Comparison of ENCODE assay signal across 19 mouse cellular contexts in the genomic region with DNA sequence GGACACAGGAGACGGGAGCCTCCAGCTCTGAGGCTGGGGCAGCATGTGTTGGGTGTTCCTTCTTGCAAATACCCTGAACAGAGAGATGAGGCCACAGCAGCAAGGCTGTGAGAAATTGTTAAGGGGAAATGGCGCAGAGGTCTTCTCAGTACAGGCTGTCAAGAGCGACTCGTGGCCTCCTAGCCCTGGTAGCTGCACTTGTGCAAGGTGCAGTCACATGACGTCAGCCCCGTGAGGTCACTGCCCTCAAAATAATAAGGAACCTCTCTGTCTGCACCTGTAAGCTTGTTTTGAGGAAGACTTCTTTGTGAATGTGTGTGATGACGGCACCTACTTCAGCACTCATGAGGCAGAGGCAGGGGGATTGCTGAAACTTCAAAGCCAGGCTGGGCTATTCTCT. TPM values are rescaled to one million over a fixed set of nuclear protein-coding genes. Genes with fewer than 3 reads are reported as not detected.
A peak's percentile ranks its signal among the peaks of the same experiment; 100 is the strongest.
DNase-seq lines count a peak whose midpoint lies in the region; ATAC-seq lines count a peak whose summit lies in the region.
"Had no signal": no experiment of that assay in that cellular context is flagged by ENCODE, and none has a peak within 500 bp of the region (broad histone marks: within the 10 kb centered on the region; RNA-seq: fewer than 3 reads in every experiment).

No protein-coding gene starts in this region.

- WGBS in embryonic facial prominence, embryonic 12.5 days = 78% methylated on average over 7 of the region's 7 CpGs
- 85% methylated on average over 7 of the region's 7 CpGs for WGBS in embryonic facial prominence, embryonic 10.5 days
- 72% methylated on average over 7 of the region's 7 CpGs for WGBS in embryonic facial prominence, embryonic 15.5 days
- WGBS in midbrain, embryonic 13.5 days = 91% methylated on average over 7 of the region's 7 CpGs
- 81% methylated on average over 7 of the region's 7 CpGs for WGBS in hindbrain, embryonic 10.5 days

- no peak for DNase-seq in embryonic facial prominence, embryonic 10.5 days (ENCODE audit: low spot score)
- peak; percentile 24 for DNase-seq in 416B (ENCODE audit: low read depth)
- DNase-seq in frontal cortex, postnatal 36 days (ENCODE audit: low spot score in 2 of 2) = no peak
- no peak for DNase-seq in hindbrain, embryonic 10.5 days (ENCODE audit: low spot score)
- DNase-seq: adrenal gland, postnatal 14 days; cerebellum, adult 2 months; kidney, postnatal 10 days had no signal

- H3K9me3 ChIP-seq in embryonic facial prominence, embryonic 12.5 days = no peaks in the 10 kb centered on the region
- no peaks in the 10 kb centered on the region for H3K9me3 ChIP-seq in embryonic facial prominence, embryonic 10.5 days
- no peaks in the 10 kb centered on the region for H3K9me3 ChIP-seq in embryonic facial prominence, embryonic 15.5 days (replicated peaks)
- H3K9me3 ChIP-seq in midbrain, embryonic 13.5 days = no peaks in the 10 kb centered on the region
- H3K9me3 ChIP-seq in hindbrain, embryonic 10.5 days = no peaks in the 10 kb centered on the region
- H3K9me3 ChIP-seq: hindbrain, embryonic 13.5 days; limb, embryonic 10.5 days; megakaryocyte, embryonic 14.5 days; neural tube, embryonic 13.5 days had no signal

- no peak overlapping the region for H3K9ac ChIP-seq in embryonic facial prominence, embryonic 12.5 days
- H3K9ac ChIP-seq in embryonic facial prominence, embryonic 15.5 days = no peak overlapping the region
- H3K9ac ChIP-seq in midbrain, embryonic 13.5 days (replicated peaks) = no peak overlapping the region
- H3K9ac ChIP-seq: hindbrain, embryonic 13.5 days; neural tube, embryonic 13.5 days had no signal

- H3K27me3 ChIP-seq in embryonic facial prominence, embryonic 12.5 days = no peaks in the 10 kb centered on the region
- H3K27me3 ChIP-seq in embryonic facial prominence, embryonic 10.5 days (replicated peaks; ENCODE audit: low read depth, poor library complexity, severe bottlenecking) = no peaks in the 10 kb centered on the region
- no peaks in the 10 kb centered on the region for H3K27me3 ChIP-seq in embryonic facial prominence, embryonic 15.5 days
- H3K27me3 ChIP-seq in midbrain, embryonic 13.5 days = no peaks in the 10 kb centered on the region
- H3K27me3 ChIP-seq in hindbrain, embryonic 10.5 days (ENCODE audit: insufficient read depth, poor library complexity, severe bottlenecking) = no peaks in the 10 kb centered on the region
- H3K27me3 ChIP-seq: neural tube, embryonic 13.5 days had no signal

- no peaks in the 10 kb centered on the region for H3K36me3 ChIP-seq in embryonic facial prominence, embryonic 12.5 days
- no peaks in the 10 kb centered on the region for H3K36me3 ChIP-seq in embryonic facial prominence, embryonic 10.5 days (replicated peaks)
- H3K36me3 ChIP-seq in embryonic facial prominence, embryonic 15.5 days = no peaks in the 10 kb centered on the region
- H3K36me3 ChIP-seq in midbrain, embryonic 13.5 days = no peaks in the 10 kb centered on the region
- H3K36me3 ChIP-seq in hindbrain, embryonic 10.5 days = no peaks in the 10 kb centered on the region
- H3K36me3 ChIP-seq: hindbrain, embryonic 13.5 days; limb, embryonic 10.5 days; neural tube, embryonic 13.5 days had no signal

- peaks cover 22% of the 10 kb centered on the region for H3K4me1 ChIP-seq in embryonic facial prominence, embryonic 12.5 days
- peaks cover 22% of the 10 kb centered on the region for H3K4me1 ChIP-seq in embryonic facial prominence, embryonic 10.5 days
- peaks cover 30% of the 10 kb centered on the region for H3K4me1 ChIP-seq in embryonic facial prominence, embryonic 15.5 days
- 0 out of 2 replicates have a peak, but pooled peaks cover 8% of the 10 kb centered on the region for H3K4me1 ChIP-seq in midbrain, embryonic 13.5 days (replicated peaks)
- peaks cover 23% of the 10 kb centered on the region for H3K4me1 ChIP-seq in hindbrain, embryonic 10.5 days (replicated peaks)

- no peak overlapping the region for H3K4me2 ChIP-seq in embryonic facial prominence, embryonic 12.5 days (replicated peaks)
- no peak overlapping the region for H3K4me2 ChIP-seq in embryonic facial prominence, embryonic 15.5 days (replicated peaks)
- no peak overlapping the region for H3K4me2 ChIP-seq in midbrain, embryonic 13.5 days (replicated peaks)
- H3K4me2 ChIP-seq: hindbrain, embryonic 13.5 days; liver, embryonic 11.5 days; neural tube, embryonic 13.5 days had no signal

- H3K27ac ChIP-seq in embryonic facial prominence, embryonic 12.5 days = peak overlapping the region; percentile 60; the same call in 1 of the 2 replicates
- H3K27ac ChIP-seq in embryonic facial prominence, embryonic 10.5 days (replicated peaks) = no peak overlapping the region
- H3K27ac ChIP-seq in embryonic facial prominence, embryonic 15.5 days (replicated peaks) = peak overlapping the region; percentile 48; the same call in 1 of the 2 replicates
- no peak overlapping the region for H3K27ac ChIP-seq in midbrain, embryonic 13.5 days
- H3K27ac ChIP-seq in hindbrain, embryonic 10.5 days = no peak overlapping the region
- H3K27ac ChIP-seq: limb, embryonic 10.5 days had no signal

- H3K4me3 ChIP-seq in embryonic facial prominence, embryonic 12.5 days = no peak overlapping the region
- no peak overlapping the region for H3K4me3 ChIP-seq in embryonic facial prominence, embryonic 10.5 days
- no peak overlapping the region for H3K4me3 ChIP-seq in embryonic facial prominence, embryonic 15.5 days (replicated peaks)
- no peak overlapping the region for H3K4me3 ChIP-seq in midbrain, embryonic 13.5 days (replicated peaks)
- no peak overlapping the region for H3K4me3 ChIP-seq in hindbrain, embryonic 10.5 days
- H3K4me3 ChIP-seq: erythroblast, embryonic 14.5 days; hindbrain, embryonic 13.5 days; left cerebral cortex, adult 2 months; limb, embryonic 10.5 days; megakaryocyte, embryonic 14.5 days; neural tube, embryonic 13.5 days had no signal

- ATAC-seq in embryonic facial prominence, embryonic 12.5 days (ENCODE audit: insufficient number of reproducible peaks, insufficient read depth, low FRiP score, low TSS enrichment) = no peak
- no peak; the same call in 1 of the 2 replicates for ATAC-seq in embryonic facial prominence, embryonic 15.5 days (ENCODE audit: insufficient number of reproducible peaks, low FRiP score, low TSS enrichment, low read depth)
- peak; percentile 79 for ATAC-seq in megakaryocyte progenitor cell, adult 5-6 weeks (replicated peaks; ENCODE audit: poor library complexity)
- no peak for ATAC-seq in midbrain, embryonic 13.5 days
- ATAC-seq: forebrain, embryonic 16.5 days had no signal

RNA-seq across cellular contexts. Expression of gene Eid1, which starts 11.0 kb away (rescaled TPM):
- polyA plus RNA-seq in embryonic facial prominence, embryonic 12.5 days (2016; fragmentation: Nextera tagmentation; extraction: Ambion mirVana) = 345 and 361 TPM in 2 replicates
- polyA plus RNA-seq in embryonic facial prominence, embryonic 10.5 days (2016; fragmentation: Nextera tagmentation; extraction: Ambion mirVana) = 127 and 136 TPM in 2 replicates
- 227 and 241 TPM in 2 replicates for polyA plus RNA-seq in embryonic facial prominence, embryonic 15.5 days (2015; fragmentation: Nextera tagmentation; extraction: Ambion mirVana)
- 74.1 and 74.9 TPM in 2 replicates for total RNA-seq in megakaryocyte progenitor cell, adult 5-6 weeks (2015)
- 115 and 118 TPM in 2 replicates for total RNA-seq in megakaryocyte progenitor cell, adult 5-6 weeks (2017)
- polyA plus RNA-seq in midbrain, embryonic 13.5 days (2015; fragmentation: Nextera tagmentation; extraction: Ambion mirVana) = 359 and 367 TPM in 2 replicates
- polyA plus RNA-seq in hindbrain, embryonic 10.5 days (2016; fragmentation: Nextera tagmentation; extraction: Ambion mirVana) = 142 and 175 TPM in 2 replicates

RNA-seq across cellular contexts. Expression of gene Shc4, which starts 40.1 kb away (rescaled TPM):
- 2.5 and 2.7 TPM in 2 replicates for polyA plus RNA-seq in embryonic facial prominence, embryonic 12.5 days (2016; fragmentation: Nextera tagmentation; extraction: Ambion mirVana)
- polyA plus RNA-seq in embryonic facial prominence, embryonic 10.5 days (2016; fragmentation: Nextera tagmentation; extraction: Ambion mirVana) = 1.2 and 2.0 TPM in 2 replicates
- 3.1 and 3.2 TPM in 2 replicates for polyA plus RNA-seq in embryonic facial prominence, embryonic 15.5 days (2015; fragmentation: Nextera tagmentation; extraction: Ambion mirVana)
- 0.52 and 0.64 TPM in 2 replicates for total RNA-seq in megakaryocyte progenitor cell, adult 5-6 weeks (2015)
- 0.12 and 0.74 TPM in 2 replicates for total RNA-seq in megakaryocyte progenitor cell, adult 5-6 weeks (2017)
- 1.7 and 1.9 TPM in 2 replicates for polyA plus RNA-seq in midbrain, embryonic 13.5 days (2015; fragmentation: Nextera tagmentation; extraction: Ambion mirVana)
- 1.2 and 2.0 TPM in 2 replicates for polyA plus RNA-seq in hindbrain, embryonic 10.5 days (2016; fragmentation: Nextera tagmentation; extraction: Ambion mirVana)

RNA-seq across cellular contexts. Expression of gene Cep152, which starts 59.0 kb away (rescaled TPM):
- polyA plus RNA-seq in embryonic facial prominence, embryonic 12.5 days (2016; fragmentation: Nextera tagmentation; extraction: Ambion mirVana) = 9.5 and 10.1 TPM in 2 replicates
- polyA plus RNA-seq in embryonic facial prominence, embryonic 10.5 days (2016; fragmentation: Nextera tagmentation; extraction: Ambion mirVana) = 11.5 and 12.4 TPM in 2 replicates
- 7.3 and 8.3 TPM in 2 replicates for polyA plus RNA-seq in embryonic facial prominence, embryonic 15.5 days (2015; fragmentation: Nextera tagmentation; extraction: Ambion mirVana)
- 6.4 and 7.1 TPM in 2 replicates for total RNA-seq in megakaryocyte progenitor cell, adult 5-6 weeks (2015)
- 19.3 and 20.6 TPM in 2 replicates for total RNA-seq in megakaryocyte progenitor cell, adult 5-6 weeks (2017)
- polyA plus RNA-seq in midbrain, embryonic 13.5 days (2015; fragmentation: Nextera tagmentation; extraction: Ambion mirVana) = 4.0 and 4.3 TPM in 2 replicates
- 8.5 and 11.8 TPM in 2 replicates for polyA plus RNA-seq in hindbrain, embryonic 10.5 days (2016; fragmentation: Nextera tagmentation; extraction: Ambion mirVana)

Comparison
In these comparisons a context has a peak if more than half of its experiments do, and no peak if none do; other contexts are left out.
1. H3K27ac ChIP-seq: peak in embryonic facial prominence, embryonic 12.5 days (single experiment) and embryonic facial prominence, embryonic 15.5 days (single experiment); none in embryonic facial prominence, embryonic 10.5 days (single experiment), midbrain, embryonic 13.5 days (single experiment) and hindbrain, embryonic 10.5 days (single experiment).